Mouse (Mus musculus): ENCODE measurements around the gene D930048N14Rik. TPM values are rescaled to one million over a fixed set of nuclear protein-coding genes. Genes with fewer than 3 reads are reported as not detected.
"Not testable (repeated sequence)": the region's sequence is repeated elsewhere in the genome, so short reads cannot be mapped to it uniquely, and the experiment has no call there.

D930048N14Rik gene
- polyA plus RNA-seq, 1 experiment from 2014 or later = 3.8 TPM

DNA sequence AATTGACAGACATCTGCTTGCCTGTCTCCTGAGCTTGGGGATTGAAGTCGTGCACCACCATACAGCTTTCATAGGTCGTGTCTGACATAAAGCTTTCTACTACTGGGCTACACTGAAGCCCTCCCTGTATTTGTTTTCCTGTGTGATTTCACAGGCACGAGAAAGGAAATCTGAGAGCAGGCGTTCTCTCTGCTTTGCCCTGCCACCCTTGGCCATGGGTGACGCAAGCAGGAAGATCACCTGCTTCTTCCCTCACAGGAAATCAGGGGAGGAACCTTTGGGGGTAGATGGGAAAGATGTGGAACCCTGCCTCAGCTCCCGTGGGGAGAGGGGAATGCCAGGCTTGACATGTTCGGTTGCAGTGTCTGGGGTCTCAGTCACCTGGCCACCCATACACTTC, 7.5 kb downstream of the D930048N14Rik start:
- Histone ChIP-seq H3K27ac (peak overlapping the region; percentile 24), H3K9ac (no peak overlapping the region), H3K4me1 (peaks cover 25% of the 10 kb centered on the region), H3K9me3 (replicated peaks) (no peaks in the 10 kb centered on the region), H3K4me3 (replicated peaks) (no peak overlapping the region), H3K4me2 (no peak overlapping the region), H3K27me3 (no peaks in the 10 kb centered on the region), H3K36me3 (peaks cover 5% of the 10 kb centered on the region; the same call in 1 of the 2 replicates)
- WGBS = 39% methylated on average over 7 of the region's 7 CpGs
- ATAC-seq (replicated peaks; ENCODE audit: low FRiP score) = 0 out of 2 replicates have a peak, but pooled peaks have one; percentile 27

DNA sequence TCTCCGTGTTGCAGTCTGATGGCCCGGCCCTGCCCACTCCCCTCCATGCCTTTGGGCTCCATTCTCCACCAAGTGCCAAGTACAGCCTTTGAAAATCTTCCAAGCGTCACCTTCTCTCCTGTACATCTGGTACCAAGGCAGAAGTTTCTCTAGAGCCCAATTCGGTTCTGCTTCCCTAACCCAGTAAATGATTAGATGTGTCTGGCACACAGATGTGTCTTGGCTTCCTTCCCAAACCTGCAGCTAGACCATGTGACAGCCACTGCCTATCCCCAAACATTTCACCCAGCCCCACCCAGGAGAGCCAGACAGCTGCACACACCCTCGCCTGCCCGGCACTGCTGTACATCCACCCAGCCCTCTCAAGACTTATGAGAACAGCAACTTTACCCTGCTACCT, 8.0 kb downstream of the D930048N14Rik start:
- 57% methylated on average over 6 of the region's 6 CpGs for WGBS
- peak; percentile 57; the same call in 1 of the 2 replicates for ATAC-seq (replicated peaks; ENCODE audit: low FRiP score)

DNA sequence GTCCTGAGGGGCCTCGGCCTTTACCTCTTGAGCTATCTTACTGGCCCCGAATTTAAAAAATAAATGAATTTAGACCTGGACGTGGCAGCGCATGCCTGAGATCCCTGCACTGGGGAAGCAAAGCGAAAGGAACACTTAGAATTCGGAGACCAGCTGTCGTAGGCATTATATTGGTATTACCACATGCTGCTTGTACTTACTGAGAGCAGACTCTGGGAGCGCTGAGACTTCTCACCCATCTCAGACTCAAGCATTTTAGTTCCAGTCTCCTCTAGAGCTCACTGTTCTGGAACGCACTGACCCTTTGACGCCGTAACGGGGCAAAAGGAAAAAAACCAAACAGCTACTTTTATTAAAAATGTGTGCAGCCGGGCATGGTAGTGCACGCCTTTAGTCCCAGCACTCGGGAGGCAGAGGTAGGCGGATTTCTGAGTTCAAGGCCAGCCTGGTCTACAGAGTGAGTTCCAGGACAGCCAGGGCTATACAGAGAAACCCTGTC, 11.2 kb downstream of the D930048N14Rik start:
- Histone ChIP-seq H3K4me3 (replicated peaks) (no peak overlapping the region), H3K9me3 (replicated peaks) (no peaks in the 10 kb centered on the region), H3K27me3 (no peaks in the 10 kb centered on the region), H3K27ac (no peak overlapping the region), H3K4me2 (no peak overlapping the region), H3K4me1 (peaks cover 18% of the 10 kb centered on the region), H3K36me3 (no peaks in the 10 kb centered on the region), H3K9ac (no peak overlapping the region)
- no peak for ATAC-seq (replicated peaks; ENCODE audit: low FRiP score)
- WGBS = 79% methylated on average over 16 of the region's 16 CpGs

More for the DNA sequence above, 8.0 kb downstream of the D930048N14Rik start:
- H3K27me3 ChIP-seq = no peaks in the 10 kb centered on the region
- H3K9ac ChIP-seq = no peak overlapping the region
- no peak overlapping the region for H3K4me3 ChIP-seq (replicated peaks)
- no peaks in the 10 kb centered on the region for H3K9me3 ChIP-seq (replicated peaks)
- no peak overlapping the region for H3K4me2 ChIP-seq
- peaks cover 5% of the 10 kb centered on the region; the same call in 1 of the 2 replicates for H3K36me3 ChIP-seq
- peaks cover 25% of the 10 kb centered on the region for H3K4me1 ChIP-seq
- peak overlapping the region; percentile 24 for H3K27ac ChIP-seq

DNA sequence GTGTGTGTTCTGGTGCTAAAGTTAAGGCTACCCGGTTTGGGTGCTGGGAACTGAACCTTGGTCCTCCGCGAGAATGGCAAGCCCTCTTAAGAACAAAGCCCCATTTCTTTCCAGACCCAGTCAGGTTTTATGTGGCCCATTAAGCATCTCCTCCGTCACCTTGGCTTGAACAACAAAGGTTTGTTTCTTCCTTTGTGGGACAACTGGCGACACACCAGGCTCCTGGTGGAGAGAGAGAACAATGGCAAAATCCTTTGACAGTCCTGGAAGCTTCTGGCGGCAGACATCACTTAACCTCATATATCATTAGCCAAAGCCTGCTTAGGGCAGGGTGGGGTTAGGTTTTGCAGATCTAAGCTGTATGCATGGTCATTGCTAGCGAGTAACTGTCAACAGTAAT, 11.9 kb downstream of the D930048N14Rik start:
- Histone ChIP-seq H3K27me3 (no peaks in the 10 kb centered on the region), H3K4me2 (no peak overlapping the region), H3K36me3 (no peaks in the 10 kb centered on the region), H3K27ac (no peak overlapping the region), H3K4me3 (replicated peaks) (no peak overlapping the region), H3K9me3 (replicated peaks) (no peaks in the 10 kb centered on the region), H3K9ac (no peak overlapping the region), H3K4me1 (peaks cover 13% of the 10 kb centered on the region)
- ATAC-seq (replicated peaks; ENCODE audit: low FRiP score) = no peak
- WGBS = 78% methylated on average over 7 of the region's 7 CpGs

DNA sequence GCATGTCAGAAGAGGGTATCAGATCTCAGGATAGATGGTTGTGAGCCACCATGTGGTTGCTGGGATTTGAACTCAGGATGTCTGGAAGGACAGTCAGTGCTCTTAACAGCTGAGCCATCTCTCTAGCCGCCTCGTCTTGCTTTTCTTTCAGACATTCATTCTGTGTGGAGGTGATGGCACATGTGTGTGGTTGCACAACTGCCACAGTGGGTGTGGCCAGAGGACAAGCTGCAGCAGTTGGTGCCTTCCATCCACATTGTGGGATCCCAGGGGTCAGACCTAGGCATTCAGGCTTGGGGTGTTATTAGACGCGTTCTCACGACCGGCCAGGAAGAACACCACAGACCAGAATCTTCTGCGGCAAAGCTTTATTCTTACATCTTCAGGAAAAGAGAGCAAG, 14.0 kb downstream of the D930048N14Rik start:
- not testable (repeated sequence) for H3K4me3 ChIP-seq (replicated peaks); H3K27ac ChIP-seq; H3K4me1 ChIP-seq; H3K9ac ChIP-seq; H3K4me2 ChIP-seq; H3K27me3 ChIP-seq; H3K9me3 ChIP-seq (replicated peaks); H3K36me3 ChIP-seq; ATAC-seq (replicated peaks; ENCODE audit: low FRiP score)
- 94% methylated on average over 7 of the region's 7 CpGs for WGBS

DNA sequence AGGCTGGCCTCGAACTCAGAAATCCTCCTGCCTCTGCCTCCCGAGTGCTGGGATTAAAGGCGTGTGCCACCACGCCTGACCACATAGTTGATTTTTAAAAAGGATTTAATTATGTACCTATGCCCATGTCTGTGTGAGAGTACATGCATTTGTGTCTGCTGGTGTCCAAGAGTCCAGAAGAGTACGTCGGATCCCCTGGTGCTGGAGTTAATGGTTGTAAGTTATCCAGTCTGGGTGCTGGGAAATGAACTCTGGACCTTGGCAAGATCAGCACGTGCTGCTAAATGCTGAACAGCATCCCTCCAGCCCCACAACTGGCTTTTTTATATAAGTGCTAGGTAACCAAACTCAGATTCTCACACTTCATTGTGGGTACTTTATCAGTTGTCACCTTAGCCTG, 20.1 kb downstream of the D930048N14Rik start:
- Histone ChIP-seq H3K36me3 (no peaks in the 10 kb centered on the region), H3K9me3 (replicated peaks) (no peaks in the 10 kb centered on the region), H3K4me1 (peaks cover 5% of the 10 kb centered on the region), H3K4me3 (replicated peaks) (no peak overlapping the region), H3K9ac (no peak overlapping the region), H3K27ac (no peak overlapping the region), H3K27me3 (no peaks in the 10 kb centered on the region), H3K4me2 (no peak overlapping the region)
- ATAC-seq (replicated peaks; ENCODE audit: low FRiP score) = no peak
- WGBS = 90% methylated on average over 7 of the region's 7 CpGs

DNA sequence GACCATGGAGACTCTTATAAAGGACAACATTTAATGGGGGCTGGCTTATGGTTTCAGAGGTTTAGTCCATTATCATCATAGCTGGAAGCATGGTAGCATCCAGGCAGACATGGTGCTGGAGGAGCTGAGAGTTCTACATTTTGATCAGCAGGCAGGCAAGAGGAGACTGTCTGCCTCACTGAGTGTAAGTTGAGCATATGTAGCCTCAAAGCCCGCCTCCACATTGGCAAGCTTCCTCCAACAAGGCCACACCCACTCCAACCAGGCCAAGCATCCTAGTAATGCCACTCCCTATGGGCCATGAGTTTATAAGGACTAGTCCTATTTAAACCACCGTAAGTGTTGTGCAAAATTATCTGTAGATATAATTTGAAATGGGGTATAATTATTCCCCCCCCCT, 20.6 kb downstream of the D930048N14Rik start:
- Histone ChIP-seq H3K36me3 (no peaks in the 10 kb centered on the region), H3K27me3 (no peaks in the 10 kb centered on the region), H3K9me3 (replicated peaks) (no peaks in the 10 kb centered on the region), H3K27ac (no peak overlapping the region), H3K9ac (no peak overlapping the region), H3K4me3 (replicated peaks) (no peak overlapping the region), H3K4me2 (no peak overlapping the region), H3K4me1 (peaks cover 5% of the 10 kb centered on the region)
- ATAC-seq (replicated peaks; ENCODE audit: low FRiP score) = no peak
- 90% methylated on average over 2 of the region's 2 CpGs for WGBS

DNA sequence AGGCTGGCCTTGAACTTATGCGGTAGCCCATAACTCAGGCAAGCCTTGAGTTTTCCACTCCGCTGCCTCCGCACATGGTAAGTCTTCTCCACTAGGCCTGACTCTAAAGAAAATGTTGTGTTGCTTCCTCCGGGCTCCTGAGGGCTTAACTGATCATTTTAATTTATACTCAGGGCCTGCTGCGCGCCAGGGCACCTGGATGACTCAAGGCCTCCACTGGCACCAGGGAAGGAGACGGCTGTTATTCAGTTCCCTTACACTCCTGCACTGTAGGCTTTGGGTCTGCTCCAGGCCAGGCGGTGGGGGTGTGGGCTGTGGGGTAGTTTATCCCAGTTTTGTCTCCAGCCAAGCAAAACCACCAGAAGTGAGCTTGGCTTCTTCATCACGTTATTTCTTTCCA, 22.5 kb downstream of the D930048N14Rik start:
- Histone ChIP-seq H3K27ac (peak overlapping the region; percentile 43; the same call in 1 of the 2 replicates), H3K4me2 (no peak overlapping the region)
- WGBS = 65% methylated on average over 9 of the region's 9 CpGs

DNA sequence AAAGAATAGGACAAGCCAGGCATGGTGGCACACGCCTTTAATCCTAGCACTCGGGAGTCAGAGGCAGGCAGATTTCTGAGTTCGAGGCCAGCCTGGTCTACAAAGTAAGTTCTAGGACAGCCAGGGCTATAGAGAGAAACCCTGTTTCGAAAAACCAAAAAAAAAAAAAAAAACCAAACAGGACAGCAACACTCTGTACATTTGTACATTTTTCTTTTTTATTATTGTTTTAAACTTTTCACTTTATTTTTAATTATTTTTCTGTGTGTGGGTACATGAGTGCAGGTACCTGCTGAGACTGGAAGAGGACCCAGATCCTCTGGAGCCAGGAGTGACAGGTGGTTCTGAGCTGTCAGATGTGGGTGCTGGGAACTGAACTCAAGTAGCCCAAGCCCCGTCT, 24.6 kb downstream of the D930048N14Rik start:
- WGBS = 76% methylated on average over 5 of the region's 5 CpGs
- no peaks in the 10 kb centered on the region for H3K36me3 ChIP-seq
- no peak overlapping the region for H3K4me2 ChIP-seq
- no peak overlapping the region for H3K9ac ChIP-seq
- no peaks in the 10 kb centered on the region for H3K27me3 ChIP-seq
- H3K4me3 ChIP-seq (replicated peaks) = no peak overlapping the region
- peaks cover 5% of the 10 kb centered on the region for H3K4me1 ChIP-seq
- no peak overlapping the region for H3K27ac ChIP-seq
- ATAC-seq (replicated peaks; ENCODE audit: low FRiP score) = no peak
- H3K9me3 ChIP-seq (replicated peaks) = no peaks in the 10 kb centered on the region

More for the DNA sequence above, 22.5 kb downstream of the D930048N14Rik start:
- ATAC-seq (replicated peaks; ENCODE audit: low FRiP score) = no peak
- no peaks in the 10 kb centered on the region for H3K9me3 ChIP-seq (replicated peaks)
- H3K4me3 ChIP-seq (replicated peaks) = no peak overlapping the region
- H3K9ac ChIP-seq = no peak overlapping the region
- H3K4me1 ChIP-seq = peaks cover 5% of the 10 kb centered on the region
- no peaks in the 10 kb centered on the region for H3K27me3 ChIP-seq
- H3K36me3 ChIP-seq = no peaks in the 10 kb centered on the region

DNA sequence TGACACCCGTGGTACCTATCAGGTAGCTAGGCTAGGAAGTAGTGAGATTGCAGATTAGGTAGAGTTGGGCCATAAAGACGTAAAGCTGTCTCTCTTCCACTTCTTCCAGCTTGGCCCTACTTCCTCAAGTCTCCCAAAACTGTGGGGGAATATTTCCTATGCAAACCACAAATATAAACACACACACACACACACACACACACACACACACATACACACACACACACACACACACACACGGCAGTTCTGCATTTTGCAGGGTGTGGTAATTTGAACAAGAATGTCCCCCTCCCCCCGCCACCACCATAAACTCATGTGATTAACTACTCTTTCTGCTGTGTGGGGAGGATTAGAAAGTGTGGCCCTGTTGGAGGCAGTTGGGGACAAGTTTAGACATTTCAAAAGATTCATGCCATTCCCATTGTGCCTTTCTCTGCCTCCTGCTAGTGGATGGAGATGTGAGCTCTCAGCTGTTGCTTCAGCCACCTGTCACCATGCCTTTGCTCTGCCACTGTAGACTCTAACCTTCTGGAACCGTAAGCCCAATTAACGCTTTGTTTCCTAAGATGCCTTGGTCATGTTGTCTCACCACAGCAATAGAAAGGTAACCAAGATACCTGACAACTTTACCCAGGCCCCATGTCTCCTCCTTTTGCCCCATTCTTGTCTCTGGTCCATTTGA, 27.1 kb downstream of the D930048N14Rik start:
- 56% methylated on average over 6 of the region's 6 CpGs for WGBS
- no peak for ATAC-seq (replicated peaks; ENCODE audit: low FRiP score)
- no peak overlapping the region for H3K27ac ChIP-seq
- no peak overlapping the region for H3K9ac ChIP-seq
- H3K27me3 ChIP-seq = no peaks in the 10 kb centered on the region
- no peaks in the 10 kb centered on the region for H3K36me3 ChIP-seq
- no peak overlapping the region for H3K4me2 ChIP-seq
- H3K9me3 ChIP-seq (replicated peaks) = no peaks in the 10 kb centered on the region
- peaks cover 8% of the 10 kb centered on the region for H3K4me1 ChIP-seq
- H3K4me3 ChIP-seq (replicated peaks) = no peak overlapping the region

DNA sequence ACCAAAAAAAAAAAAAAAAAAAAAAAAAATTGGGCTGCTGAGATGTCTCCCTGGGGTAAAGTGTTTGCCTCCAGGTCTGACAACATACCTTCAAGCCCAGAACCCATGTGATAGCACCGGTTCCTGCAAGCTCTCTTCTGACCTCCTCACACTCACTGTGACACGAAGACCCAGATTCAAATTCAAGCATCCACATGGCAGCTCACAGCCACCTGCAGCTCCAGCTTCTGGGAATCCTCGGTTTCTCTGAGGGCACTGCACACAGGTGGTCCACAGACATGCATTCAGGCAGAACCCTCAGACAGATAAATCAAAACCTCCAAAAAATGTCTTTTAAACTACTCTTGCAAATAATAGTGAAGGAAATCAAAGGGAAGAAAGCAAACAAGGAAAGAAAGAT, 28.7 kb downstream of the D930048N14Rik start:
- H3K27ac ChIP-seq = no peak overlapping the region
- H3K4me1 ChIP-seq = 0 out of 2 replicates have a peak, but pooled peaks cover 3% of the 10 kb centered on the region
- no peak overlapping the region for H3K9ac ChIP-seq
- H3K36me3 ChIP-seq = no peaks in the 10 kb centered on the region
- 80% methylated on average over 3 of the region's 3 CpGs for WGBS
- no peak overlapping the region for H3K4me2 ChIP-seq
- ATAC-seq (replicated peaks; ENCODE audit: low FRiP score) = no peak
- H3K27me3 ChIP-seq = no peaks in the 10 kb centered on the region
- no peak overlapping the region for H3K4me3 ChIP-seq (replicated peaks)
- no peaks in the 10 kb centered on the region for H3K9me3 ChIP-seq (replicated peaks)

DNA sequence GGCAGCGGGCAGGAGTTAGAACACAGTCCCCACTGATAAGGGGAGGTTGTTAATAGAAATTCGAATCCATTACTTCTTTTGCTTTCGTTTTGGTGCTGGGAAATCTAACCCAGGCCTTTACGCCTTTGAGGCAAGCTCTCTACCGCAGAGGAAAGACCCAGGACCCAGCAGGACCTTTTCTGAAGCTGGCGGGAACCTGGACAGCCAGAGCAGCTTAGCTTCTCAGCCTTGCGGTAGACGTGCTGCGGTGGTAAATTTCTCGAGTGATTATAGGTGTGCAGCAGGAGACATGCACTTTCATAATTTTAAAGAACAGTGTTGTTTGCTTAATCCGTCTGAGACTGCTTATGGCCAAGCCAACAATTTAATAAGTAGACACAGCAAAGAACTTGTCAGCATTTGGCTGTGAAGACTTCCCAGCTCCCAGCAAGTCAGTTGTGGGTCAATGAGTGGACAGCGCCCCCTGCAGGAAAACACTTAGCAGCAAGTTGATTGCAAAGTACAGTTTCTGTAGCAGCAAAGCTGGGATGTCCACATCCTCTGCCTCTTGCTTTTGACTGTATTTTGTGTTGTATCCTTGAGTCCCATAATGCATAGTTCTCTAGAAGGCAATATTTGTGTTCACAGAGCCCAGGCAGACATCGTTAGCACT, 30.7 kb downstream of the D930048N14Rik start:
- Histone ChIP-seq H3K9me3 (replicated peaks) (no peaks in the 10 kb centered on the region), H3K27ac (no peak overlapping the region), H3K9ac (no peak overlapping the region), H3K4me1 (0 out of 2 replicates have a peak, but pooled peaks cover 3% of the 10 kb centered on the region), H3K4me3 (replicated peaks) (no peak overlapping the region), H3K27me3 (no peaks in the 10 kb centered on the region), H3K36me3 (peaks cover 5% of the 10 kb centered on the region; the same call in 1 of the 2 replicates), H3K4me2 (peak overlapping the region; percentile 21; the same call in 1 of the 2 replicates)
- WGBS = 35% methylated on average over 13 of the region's 13 CpGs
- peak; percentile 70; the same call in 1 of the 2 replicates for ATAC-seq (replicated peaks; ENCODE audit: low FRiP score)
